Mouse (Mus musculus): ENCODE data around the gene Irgm1. TPM values are rescaled to one million over a fixed set of nuclear protein-coding genes. Genes with fewer than 3 reads are reported as not detected.
"Not testable (repeated sequence)": the region's sequence is repeated elsewhere in the genome, so short reads cannot be mapped to it uniquely, and the experiment has no call there.

Gene Irgm1
- 16.3 and 16.5 TPM in 2 replicates for polyA plus RNA-seq (2016; fragmentation: Nextera tagmentation; extraction: Ambion mirVana)

- peak within 1 kb of the TSS; percentile 65 for H3K4me3 ChIP-seq
- H3K27ac ChIP-seq: peak within 1 kb of the TSS; percentile 89
- H3K9ac ChIP-seq: peak within 1 kb of the TSS; percentile 70
- peak; percentile 63 for ATAC-seq
- no peaks in the 10 kb centered on the region for H3K9me3 ChIP-seq (replicated peaks)
- H3K4me1 ChIP-seq: peaks cover 66% of the 10 kb centered on the region
- H3K36me3 ChIP-seq: peaks cover 15% of the 10 kb centered on the region
- H3K4me2 ChIP-seq: peak within 1 kb of the TSS; percentile 72
- H3K27me3 ChIP-seq (replicated peaks): no peaks in the 10 kb centered on the region
- WGBS (ENCODE audit: insufficient replicate concordance): under 1% methylated on average over 19 of the region's 19 CpGs
These were observed at the start of gene Irgm1 for GRCm38 (mm10) chr11:48871201-48871772. Irgm1 (minus strand) TSS chr11:48871683.

- no peaks in the 10 kb centered on the region for H3K4me1 ChIP-seq
- no peaks in the 10 kb centered on the region for H3K36me3 ChIP-seq
- no peaks in the 10 kb centered on the region for H3K27me3 ChIP-seq (replicated peaks)
- no peaks in the 10 kb centered on the region for H3K9me3 ChIP-seq (replicated peaks)
- H3K27ac ChIP-seq: no peak overlapping the region
- no peak overlapping the region for H3K4me3 ChIP-seq
- H3K9ac ChIP-seq: no peak overlapping the region
- H3K4me2 ChIP-seq: no peak overlapping the region
- ATAC-seq: no peak
- WGBS (ENCODE audit: insufficient replicate concordance): 70% methylated on average over 3 of the region's 3 CpGs
These were observed 46.9 kb upstream of the Irgm1 start for GRCm38 (mm10) chr11:48918380-48918779.

- Histone ChIP-seq H3K9ac (no peak overlapping the region), H3K27ac (no peak overlapping the region), H3K27me3 (replicated peaks) (no peaks in the 10 kb centered on the region), H3K9me3 (replicated peaks) (no peaks in the 10 kb centered on the region), H3K4me3 (no peak overlapping the region), H3K36me3 (no peaks in the 10 kb centered on the region), H3K4me1 (peaks cover 3% of the 10 kb centered on the region), H3K4me2 (no peak overlapping the region)
- no peak for ATAC-seq
- WGBS (ENCODE audit: insufficient replicate concordance): 75% methylated on average over 1 of the region's 1 CpGs
These were observed 42.1 kb upstream of the Irgm1 start for GRCm38 (mm10) chr11:48913611-48914010.

- 0 out of 2 replicates have a peak, but pooled peaks have one; percentile 42 for ATAC-seq
- H3K27me3 ChIP-seq (replicated peaks): no peaks in the 10 kb centered on the region
- no peak overlapping the region for H3K27ac ChIP-seq
- 6% methylated on average over 1 of the region's 1 CpGs for WGBS (ENCODE audit: insufficient replicate concordance)
- H3K9ac ChIP-seq: no peak overlapping the region
- H3K4me3 ChIP-seq: no peak overlapping the region
- no peak overlapping the region for H3K4me2 ChIP-seq
- H3K4me1 ChIP-seq: peaks cover 10% of the 10 kb centered on the region
- H3K9me3 ChIP-seq (replicated peaks): no peaks in the 10 kb centered on the region
- no peaks in the 10 kb centered on the region for H3K36me3 ChIP-seq
These were observed 37.0 kb upstream of the Irgm1 start for GRCm38 (mm10) chr11:48908459-48908858.

GRCm38 (mm10) chr11:48902021-48902420, 30.5 kb upstream of the Irgm1 start, which contains the start of gene Gm5431:
Gm5431 (minus strand) TSS chr11:48902214.
- no peak within 1 kb of the TSS for H3K4me3 ChIP-seq

GRCm38 (mm10) chr11:48901567-48901930, 30.1 kb upstream of the Irgm1 start:
- not testable (repeated sequence) for H3K36me3 ChIP-seq; H3K4me2 ChIP-seq; ATAC-seq; H3K27ac ChIP-seq; H3K4me3 ChIP-seq; H3K9me3 ChIP-seq (replicated peaks); H3K27me3 ChIP-seq (replicated peaks); H3K9ac ChIP-seq; H3K4me1 ChIP-seq
- WGBS (ENCODE audit: insufficient replicate concordance): 69% methylated on average over 1 of the region's 1 CpGs

More at GRCm38 (mm10) chr11:48902021-48902420, 30.5 kb upstream of the Irgm1 start, which contains the start of gene Gm5431:
- WGBS (ENCODE audit: insufficient replicate concordance): 53% methylated on average over 2 of the region's 2 CpGs
- no peak within 1 kb of the TSS for H3K4me2 ChIP-seq
- no peaks in the 10 kb centered on the region for H3K36me3 ChIP-seq
- no peaks in the 10 kb centered on the region for H3K4me1 ChIP-seq
- H3K27me3 ChIP-seq (replicated peaks): no peaks in the 10 kb centered on the region
- no peak within 1 kb of the TSS for H3K9ac ChIP-seq
- ATAC-seq: no peak
- no peak within 1 kb of the TSS for H3K27ac ChIP-seq
- H3K9me3 ChIP-seq (replicated peaks): no peaks in the 10 kb centered on the region

GRCm38 (mm10) chr11:48900654-48901566, 29.4 kb upstream of the Irgm1 start:
- H3K4me1 ChIP-seq; ATAC-seq; H3K9me3 ChIP-seq (replicated peaks); H3K4me2 ChIP-seq; H3K4me3 ChIP-seq; H3K27me3 ChIP-seq (replicated peaks); H3K27ac ChIP-seq; H3K36me3 ChIP-seq; H3K9ac ChIP-seq: not testable (repeated sequence)
- WGBS (ENCODE audit: insufficient replicate concordance): 45% methylated on average over 6 of the region's 6 CpGs

GRCm38 (mm10) chr11:48898812-48899431, 27.4 kb upstream of the Irgm1 start:
- Histone ChIP-seq H3K36me3 (no peaks in the 10 kb centered on the region), H3K4me2 (no peak overlapping the region), H3K4me3 (no peak overlapping the region), H3K27me3 (replicated peaks) (no peaks in the 10 kb centered on the region), H3K27ac (no peak overlapping the region), H3K9me3 (replicated peaks) (no peaks in the 10 kb centered on the region), H3K9ac (no peak overlapping the region), H3K4me1 (no peaks in the 10 kb centered on the region)
- WGBS (ENCODE audit: insufficient replicate concordance): 59% methylated on average over 2 of the region's 2 CpGs
- ATAC-seq: no peak

GRCm38 (mm10) chr11:48876680-48877079, 5.2 kb upstream of the Irgm1 start:
- no peak overlapping the region for H3K9ac ChIP-seq
- no peaks in the 10 kb centered on the region for H3K36me3 ChIP-seq
- no peaks in the 10 kb centered on the region for H3K27me3 ChIP-seq (replicated peaks)
- H3K4me1 ChIP-seq: peaks cover 33% of the 10 kb centered on the region
- H3K4me3 ChIP-seq: no peak overlapping the region
- no peak overlapping the region for H3K4me2 ChIP-seq
- no peak overlapping the region for H3K27ac ChIP-seq
- no peaks in the 10 kb centered on the region for H3K9me3 ChIP-seq (replicated peaks)
- no peak for ATAC-seq
- WGBS (ENCODE audit: insufficient replicate concordance): 90% methylated on average over 1 of the region's 1 CpGs

GRCm38 (mm10) chr11:48875343-48875837, 3.9 kb upstream of the Irgm1 start:
- H3K27me3 ChIP-seq (replicated peaks); ATAC-seq; H3K36me3 ChIP-seq; H3K9me3 ChIP-seq (replicated peaks); H3K27ac ChIP-seq; H3K4me3 ChIP-seq; H3K4me2 ChIP-seq; H3K9ac ChIP-seq: not testable (repeated sequence)
- H3K4me1 ChIP-seq: peaks cover 38% of the 10 kb centered on the region
- 59% methylated on average over 1 of the region's 1 CpGs for WGBS (ENCODE audit: insufficient replicate concordance)

GRCm38 (mm10) chr11:48874465-48874864, 3.0 kb upstream of the Irgm1 start:
- no peak for ATAC-seq
- peak overlapping the region; percentile 89 for H3K27ac ChIP-seq
- WGBS (ENCODE audit: insufficient replicate concordance): 0% methylated on average over 4 of the region's 4 CpGs
- H3K9ac ChIP-seq: peak overlapping the region; percentile 28; the same call in 1 of the 2 replicates
- H3K36me3 ChIP-seq: no peaks in the 10 kb centered on the region
- peak overlapping the region; percentile 72 for H3K4me2 ChIP-seq
- H3K27me3 ChIP-seq (replicated peaks): no peaks in the 10 kb centered on the region
- peaks cover 47% of the 10 kb centered on the region for H3K4me1 ChIP-seq
- no peaks in the 10 kb centered on the region for H3K9me3 ChIP-seq (replicated peaks)
- no peak overlapping the region for H3K4me3 ChIP-seq
